Mouse (Mus musculus) stomach, embryonic 14.5 days (tissue): ENCODE data around the gene Kirrel3. TPM values are rescaled to one million over a fixed set of nuclear protein-coding genes. Genes with fewer than 3 reads are reported as not detected.

Experiments
- ATAC-seq: fragments of 200-750 bp; cut with Nextera tagmentation; 2 replicates; pipeline ENCODE4 v1.8.0; 2017; ENCODE audit warnings: low read depth, moderate TSS enrichment; ENCODE audit not compliant: insufficient number of reproducible peaks, insufficient read depth, low FRiP score
- H3K27ac ChIP-seq: fragments of 300-500 bp; sonication (generic); 2 replicates; pipeline ENCODE4 v1.5.1; 2014; ENCODE audit warnings: mild to moderate bottlenecking, low read length, moderate library complexity, mixed read lengths
- H3K27me3 ChIP-seq: fragments of 300-500 bp; sonication (generic); 2 replicates; pipeline ENCODE4 v1.6.1; 2014; ENCODE audit warnings: low read length, control low read depth, mixed read lengths; ENCODE audit not compliant: control insufficient read depth, insufficient read depth
- H3K36me3 ChIP-seq: fragments of 300-500 bp; sonication (generic); 2 replicates; pipeline ENCODE4 v1.6.1; 2014; ENCODE audit warnings: mild to moderate bottlenecking, control low read depth, low read length, moderate library complexity, mixed read lengths; ENCODE audit not compliant: control insufficient read depth, insufficient read depth
- H3K4me1 ChIP-seq: fragments of 300-500 bp; sonication (generic); 2 replicates; pipeline ENCODE4 v1.6.1; 2014; ENCODE audit warnings: low read length, control low read depth, mixed read lengths; ENCODE audit not compliant: control insufficient read depth, insufficient read depth
- H3K4me2 ChIP-seq: fragments of 300-500 bp; sonication (generic); replicated peaks from 2 replicates; pipeline ENCODE4 v1.6.1; 2014; ENCODE audit warnings: low read depth, low read length, control low read depth
- H3K4me3 ChIP-seq: fragments of 300-500 bp; sonication (generic); 2 replicates; pipeline ENCODE4 v1.5.1; 2014; ENCODE audit warnings: low read depth, low read length, control low read depth
- H3K9ac ChIP-seq: fragments of 300-500 bp; sonication (generic); replicated peaks from 2 replicates; pipeline ENCODE4 v1.6.1; 2014; ENCODE audit warnings: low read depth, mild to moderate bottlenecking, control low read depth, low read length, moderate library complexity, mixed read lengths
- H3K9me3 ChIP-seq: fragments of 300-500 bp; sonication (generic); 2 replicates; pipeline ENCODE4 v1.6.1; 2016; ENCODE audit warnings: low read depth, low read length, control low read depth; ENCODE audit not compliant: control insufficient read depth
- WGBS: fragments of 180-500 bp; shearing (Covaris S2); extraction: QIAGEN DNeasy Blood & Tissue Kit; methylation state at CpG from one replicate; pipeline ENCODE4 v1.1.7; 2014; 5-methylcytosine and 5-hydroxymethylcytosine counted together
- polyA plus RNA-seq: library from polyadenylated mRNA; unstranded; fragments of >200 nt; fragmentation: Nextera tagmentation; extraction: Ambion mirVana; gene quantifications from 2 replicates; pipeline ENCODE4 v1.2.1, GENCODE M21; 2014

Gene Kirrel3
- polyA plus RNA-seq, 1 experiment from 2014 or later, result 6.3 TPM

- no peaks in the 10 kb centered on the region for H3K27me3 ChIP-seq
- no peak overlapping the region; the same call in 1 of the 2 replicates for H3K9ac ChIP-seq
- H3K4me3 ChIP-seq, result peak overlapping the region; percentile 25
- no peak overlapping the region for H3K27ac ChIP-seq
- H3K9me3 ChIP-seq, result no peaks in the 10 kb centered on the region
- no peaks in the 10 kb centered on the region for H3K4me1 ChIP-seq
- H3K36me3 ChIP-seq, result no peaks in the 10 kb centered on the region
- H3K4me2 ChIP-seq, result peak overlapping the region; percentile 54
- ATAC-seq, result peak; percentile 10; the same call in 1 of the 2 replicates
- 6% methylated on average over 25 of the region's 25 CpGs for WGBS
Observed at GRCm38 (mm10) chr9:35024591-35025496, 539.1 kb downstream of the Kirrel3 start.

GRCm38 (mm10) chr9:35026311-35026710 is 540.6 kb downstream of the Kirrel3 start:
- Histone ChIP-seq H3K4me3 (no peak overlapping the region), H3K9me3 (no peaks in the 10 kb centered on the region), H3K4me2 (no peak overlapping the region), H3K27ac (no peak overlapping the region), H3K9ac (no peak overlapping the region), H3K27me3 (no peaks in the 10 kb centered on the region), H3K4me1 (no peaks in the 10 kb centered on the region), H3K36me3 (no peaks in the 10 kb centered on the region)
- ATAC-seq, result no peak
- WGBS, result 75% methylated on average over 6 of the region's 6 CpGs

GRCm38 (mm10) chr9:35026897-35027311 is 541.2 kb downstream of the Kirrel3 start:
- H3K9me3 ChIP-seq, result no peaks in the 10 kb centered on the region
- no peaks in the 10 kb centered on the region for H3K36me3 ChIP-seq
- H3K27me3 ChIP-seq, result no peaks in the 10 kb centered on the region
- ATAC-seq, result no peak
- H3K27ac ChIP-seq, result no peak overlapping the region
- no peaks in the 10 kb centered on the region for H3K4me1 ChIP-seq
- no peak overlapping the region for H3K4me2 ChIP-seq
- no peak overlapping the region for H3K9ac ChIP-seq
- 54% methylated on average over 6 of the region's 6 CpGs for WGBS
- H3K4me3 ChIP-seq, result no peak overlapping the region

- 80% methylated on average over 6 of the region's 6 CpGs for WGBS
- Histone ChIP-seq H3K9ac (no peak overlapping the region), H3K27ac (no peak overlapping the region), H3K36me3 (no peaks in the 10 kb centered on the region), H3K4me2 (no peak overlapping the region), H3K4me1 (no peaks in the 10 kb centered on the region), H3K27me3 (no peaks in the 10 kb centered on the region), H3K4me3 (no peak overlapping the region), H3K9me3 (no peaks in the 10 kb centered on the region)
- ATAC-seq, result no peak
Observed at GRCm38 (mm10) chr9:35027382-35027997, 541.8 kb downstream of the Kirrel3 start.

GRCm38 (mm10) chr9:35030823-35031222 is 545.1 kb downstream of the Kirrel3 start:
- Histone ChIP-seq H3K4me3 (no peak overlapping the region), H3K36me3 (no peaks in the 10 kb centered on the region), H3K4me1 (no peaks in the 10 kb centered on the region), H3K4me2 (no peak overlapping the region), H3K9ac (no peak overlapping the region), H3K27ac (no peak overlapping the region), H3K27me3 (no peaks in the 10 kb centered on the region), H3K9me3 (no peaks in the 10 kb centered on the region)
- no peak for ATAC-seq
- WGBS, result 57% methylated on average over 5 of the region's 5 CpGs

GRCm38 (mm10) chr9:35032457-35032856 is 546.8 kb downstream of the Kirrel3 start:
- no peak overlapping the region for H3K27ac ChIP-seq
- H3K9me3 ChIP-seq, result no peaks in the 10 kb centered on the region
- ATAC-seq, result no peak

GRCm38 (mm10) chr9:35035074-35035473 is 549.4 kb downstream of the Kirrel3 start:
- Histone ChIP-seq H3K4me2 (no peak overlapping the region), H3K36me3 (no peaks in the 10 kb centered on the region), H3K4me3 (no peak overlapping the region), H3K9me3 (no peaks in the 10 kb centered on the region), H3K27me3 (no peaks in the 10 kb centered on the region), H3K27ac (no peak overlapping the region), H3K4me1 (peaks cover 5% of the 10 kb centered on the region; the same call in 1 of the 2 replicates), H3K9ac (no peak overlapping the region)
- 40% methylated on average over 14 of the region's 14 CpGs for WGBS
- ATAC-seq, result no peak

More at GRCm38 (mm10) chr9:35032457-35032856, 546.8 kb downstream of the Kirrel3 start:
- no peaks in the 10 kb centered on the region for H3K27me3 ChIP-seq
- WGBS, result 76% methylated on average over 6 of the region's 6 CpGs
- no peaks in the 10 kb centered on the region for H3K36me3 ChIP-seq
- no peaks in the 10 kb centered on the region for H3K4me1 ChIP-seq
- no peak overlapping the region for H3K9ac ChIP-seq
- H3K4me3 ChIP-seq, result no peak overlapping the region
- no peak overlapping the region for H3K4me2 ChIP-seq

GRCm38 (mm10) chr9:35038922-35039586 is 553.4 kb downstream of the Kirrel3 start:
- no peak overlapping the region for H3K4me3 ChIP-seq
- H3K27me3 ChIP-seq, result no peaks in the 10 kb centered on the region
- peaks cover 9% of the 10 kb centered on the region for H3K4me1 ChIP-seq
- H3K36me3 ChIP-seq, result no peaks in the 10 kb centered on the region
- no peak overlapping the region for H3K9ac ChIP-seq
- WGBS, result 58% methylated on average over 7 of the region's 7 CpGs
- ATAC-seq, result no peak; the same call in 1 of the 2 replicates
- peak overlapping the region; percentile 62; the same call in 1 of the 2 replicates for H3K27ac ChIP-seq
- no peak overlapping the region for H3K4me2 ChIP-seq
- H3K9me3 ChIP-seq, result no peaks in the 10 kb centered on the region
